Mouse (Mus musculus) intestine, embryonic 15.5 days (tissue): ENCODE measurements around the gene Gm26938. TPM values are rescaled to one million over a fixed set of nuclear protein-coding genes. Genes with fewer than 3 reads are reported as not detected.

Experiments
- ATAC-seq: fragments of 200-750 bp; cut with Nextera tagmentation; 2 replicates; pipeline ENCODE4 v1.8.0; 2017; ENCODE audit warnings: moderate TSS enrichment, moderate library complexity
- H3K27ac ChIP-seq: fragments of 300-500 bp; sonication (generic); 2 replicates; pipeline ENCODE4 v1.5.1; 2015; ENCODE audit warnings: mild to moderate bottlenecking, inconsistent platforms
- H3K27me3 ChIP-seq: fragments of 300-500 bp; sonication (generic); replicated peaks from 2 replicates; pipeline ENCODE4 v1.6.1; 2015; ENCODE audit warnings: inconsistent platforms
- H3K36me3 ChIP-seq: fragments of 300-500 bp; sonication (generic); 2 replicates; pipeline ENCODE4 v1.6.1; 2015; ENCODE audit warnings: inconsistent platforms
- H3K4me1 ChIP-seq: fragments of 300-500 bp; sonication (generic); replicated peaks from 2 replicates; pipeline ENCODE4 v1.6.1; 2015; ENCODE audit warnings: inconsistent platforms
- H3K4me2 ChIP-seq: fragments of 300-500 bp; sonication (generic); replicated peaks from 2 replicates; pipeline ENCODE4 v1.6.1; 2015; ENCODE audit warnings: mild to moderate bottlenecking, inconsistent platforms
- H3K4me3 ChIP-seq: fragments of 300-500 bp; sonication (generic); replicated peaks from 2 replicates; pipeline ENCODE4 v1.5.1; 2015; ENCODE audit warnings: inconsistent platforms
- H3K9ac ChIP-seq: fragments of 300-500 bp; sonication (generic); 2 replicates; pipeline ENCODE4 v1.6.1; 2015; ENCODE audit warnings: inconsistent platforms
- H3K9me3 ChIP-seq: fragments of 300-500 bp; sonication (generic); 2 replicates; pipeline ENCODE4 v1.6.1; 2016; ENCODE audit warnings: inconsistent platforms
- WGBS: fragments of 180-500 bp; shearing (Covaris S2); methylation state at CpG from one replicate; pipeline ENCODE4 v1.1.7; 2015; 5-methylcytosine and 5-hydroxymethylcytosine counted together
- polyA plus RNA-seq: library from polyadenylated mRNA; unstranded; fragments of >200 nt; fragmentation: Nextera tagmentation; extraction: Ambion mirVana; gene quantifications from 2 replicates; pipeline ENCODE4 v1.2.1, GENCODE M21; 2015

Gm26938 gene
- polyA plus RNA-seq, 1 experiment from 2014 or later: 0.29 TPM

- WGBS: 94% methylated on average over 33 of the region's 33 CpGs
- Histone ChIP-seq H3K27ac (no peak overlapping the region), H3K27me3 (no peaks in the 10 kb centered on the region), H3K4me2 (no peak overlapping the region), H3K9me3 (no peaks in the 10 kb centered on the region), H3K4me1 (peaks cover 57% of the 10 kb centered on the region), H3K4me3 (no peak overlapping the region), H3K36me3 (peaks cover 14% of the 10 kb centered on the region), H3K9ac (no peak overlapping the region)
- no peak for ATAC-seq
Observed at GRCm38 (mm10) chr5:139799801-139800590, 26.2 kb downstream of the Gm26938 start.

DNA sequence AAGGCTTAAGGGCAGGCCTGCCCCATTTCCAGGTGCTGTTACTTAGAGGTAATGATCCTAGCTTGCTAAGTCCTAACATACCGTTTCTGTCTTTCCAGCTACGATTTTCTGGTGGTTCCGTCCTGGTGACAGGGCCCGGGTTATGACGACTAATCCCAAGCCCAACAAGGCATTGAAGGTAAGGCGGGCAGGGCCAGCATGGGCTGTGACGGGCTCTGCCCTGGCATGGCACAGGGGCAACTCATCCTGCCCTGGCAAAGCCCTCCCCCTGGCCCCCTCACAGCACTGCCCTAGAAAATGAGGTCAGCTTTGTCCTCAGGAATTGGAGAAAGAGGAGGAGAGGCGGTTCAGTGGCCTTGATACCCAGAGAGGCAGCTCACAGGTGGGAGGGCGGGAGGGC lies 27.2 kb downstream of the Gm26938 start:
- H3K9ac ChIP-seq: no peak overlapping the region
- peaks cover 14% of the 10 kb centered on the region for H3K36me3 ChIP-seq
- H3K4me2 ChIP-seq: no peak overlapping the region
- H3K27me3 ChIP-seq: no peaks in the 10 kb centered on the region
- ATAC-seq: no peak
- H3K9me3 ChIP-seq: no peaks in the 10 kb centered on the region
- H3K27ac ChIP-seq: no peak overlapping the region
- H3K4me1 ChIP-seq: peaks cover 54% of the 10 kb centered on the region
- H3K4me3 ChIP-seq: no peak overlapping the region
- 90% methylated on average over 9 of the region's 9 CpGs for WGBS

GRCm38 (mm10) chr5:139798168-139798900 lies 27.9 kb downstream of the Gm26938 start:
- Histone ChIP-seq H3K4me1 (peaks cover 54% of the 10 kb centered on the region), H3K27me3 (no peaks in the 10 kb centered on the region), H3K9ac (peak overlapping the region; percentile 5; the same call in 1 of the 2 replicates), H3K9me3 (no peaks in the 10 kb centered on the region), H3K4me3 (no peak overlapping the region), H3K4me2 (peak overlapping the region; percentile 55; the same call in 1 of the 2 replicates), H3K27ac (no peak overlapping the region), H3K36me3 (peaks cover 14% of the 10 kb centered on the region)
- 45% methylated on average over 12 of the region's 12 CpGs for WGBS
- no peak for ATAC-seq

GRCm38 (mm10) chr5:139797473-139798167 lies 28.6 kb downstream of the Gm26938 start:
- 33% methylated on average over 11 of the region's 11 CpGs for WGBS
- Histone ChIP-seq H3K4me1 (peaks cover 55% of the 10 kb centered on the region), H3K9me3 (no peaks in the 10 kb centered on the region), H3K4me3 (peak overlapping the region; percentile 20; the same call in 1 of the 2 replicates), H3K9ac (peak overlapping the region; percentile 23; the same call in 1 of the 2 replicates), H3K4me2 (peak overlapping the region; percentile 55), H3K27ac (peak overlapping the region; percentile 83), H3K36me3 (peaks cover 14% of the 10 kb centered on the region), H3K27me3 (no peaks in the 10 kb centered on the region)
- 0 out of 2 replicates have a peak, but pooled peaks have one; percentile 5 for ATAC-seq

- peak overlapping the region; percentile 55 for H3K4me2 ChIP-seq
- H3K9me3 ChIP-seq: no peaks in the 10 kb centered on the region
- H3K27ac ChIP-seq: peak overlapping the region; percentile 83
- peaks cover 62% of the 10 kb centered on the region for H3K4me1 ChIP-seq
- H3K4me3 ChIP-seq: peak overlapping the region; percentile 20
- no peaks in the 10 kb centered on the region for H3K27me3 ChIP-seq
- peak; percentile 67 for ATAC-seq
- H3K36me3 ChIP-seq: peaks cover 14% of the 10 kb centered on the region
- 7% methylated on average over 13 of the region's 13 CpGs for WGBS
- peak overlapping the region; percentile 34 for H3K9ac ChIP-seq
Observed at GRCm38 (mm10) chr5:139796900-139797299, 29.3 kb downstream of the Gm26938 start.

- Histone ChIP-seq H3K4me2 (peak overlapping the region; percentile 55; the same call in 1 of the 2 replicates), H3K4me3 (no peak overlapping the region), H3K36me3 (peaks cover 14% of the 10 kb centered on the region), H3K27ac (peak overlapping the region; percentile 64; the same call in 1 of the 2 replicates), H3K9ac (no peak overlapping the region), H3K27me3 (no peaks in the 10 kb centered on the region), H3K4me1 (peaks cover 63% of the 10 kb centered on the region), H3K9me3 (no peaks in the 10 kb centered on the region)
- WGBS: 74% methylated on average over 9 of the region's 9 CpGs
- ATAC-seq: no peak
Observed at GRCm38 (mm10) chr5:139796001-139796620, 30.1 kb downstream of the Gm26938 start.

- H3K36me3 ChIP-seq: peaks cover 4% of the 10 kb centered on the region; the same call in 1 of the 2 replicates
- H3K9ac ChIP-seq: no peak overlapping the region
- ATAC-seq: no peak
- no peak overlapping the region for H3K27ac ChIP-seq
- 62% methylated on average over 10 of the region's 10 CpGs for WGBS
- H3K27me3 ChIP-seq: no peaks in the 10 kb centered on the region
- H3K9me3 ChIP-seq: no peaks in the 10 kb centered on the region
- H3K4me3 ChIP-seq: no peak overlapping the region
- peaks cover 67% of the 10 kb centered on the region for H3K4me1 ChIP-seq
- H3K4me2 ChIP-seq: no peak overlapping the region
Observed at GRCm38 (mm10) chr5:139794938-139795337, 31.3 kb downstream of the Gm26938 start.

GRCm38 (mm10) chr5:139794137-139794536 lies 32.1 kb downstream of the Gm26938 start:
- H3K36me3 ChIP-seq: no peaks in the 10 kb centered on the region
- H3K4me1 ChIP-seq: peaks cover 67% of the 10 kb centered on the region
- ATAC-seq: no peak
- WGBS: 74% methylated on average over 5 of the region's 5 CpGs
- peak overlapping the region; percentile 78 for H3K4me3 ChIP-seq
- H3K27me3 ChIP-seq: no peaks in the 10 kb centered on the region
- no peak overlapping the region for H3K9ac ChIP-seq
- peak overlapping the region; percentile 88; the same call in 1 of the 2 replicates for H3K27ac ChIP-seq
- H3K9me3 ChIP-seq: no peaks in the 10 kb centered on the region
- H3K4me2 ChIP-seq: peak overlapping the region; percentile 97

GRCm38 (mm10) chr5:139793338-139794089 lies 32.7 kb downstream of the Gm26938 start:
- Histone ChIP-seq H3K36me3 (no peaks in the 10 kb centered on the region), H3K4me1 (peaks cover 65% of the 10 kb centered on the region), H3K4me2 (peak overlapping the region; percentile 97), H3K4me3 (peak overlapping the region; percentile 78), H3K27ac (peak overlapping the region; percentile 88), H3K9me3 (no peaks in the 10 kb centered on the region), H3K9ac (peak overlapping the region; percentile 36; the same call in 1 of the 2 replicates), H3K27me3 (no peaks in the 10 kb centered on the region)
- ATAC-seq: peak; percentile 39
- WGBS: 14% methylated on average over 11 of the region's 11 CpGs

DNA sequence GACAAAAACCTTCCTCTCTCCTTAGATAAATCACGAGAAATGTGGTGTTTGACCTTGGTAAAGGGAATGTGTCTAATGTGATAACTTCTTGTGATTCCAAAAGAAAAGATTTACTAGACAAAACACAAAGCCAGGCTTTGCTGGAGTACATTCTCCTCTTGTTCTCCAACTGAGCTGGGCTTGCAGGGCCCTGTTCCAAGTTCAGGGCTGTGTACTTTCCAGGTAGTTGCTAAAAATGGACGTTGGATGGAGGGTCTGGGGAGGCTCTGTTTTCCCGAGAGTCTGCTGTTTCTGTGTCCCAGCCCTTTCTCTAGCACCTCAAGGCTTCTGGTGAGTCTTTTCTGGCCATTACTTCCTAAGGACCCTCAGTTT lies 33.3 kb downstream of the Gm26938 start:
- Histone ChIP-seq H3K27me3 (no peaks in the 10 kb centered on the region), H3K27ac (peak overlapping the region; percentile 87), H3K4me3 (peak overlapping the region; percentile 78), H3K4me1 (peaks cover 60% of the 10 kb centered on the region), H3K9ac (no peak overlapping the region), H3K4me2 (peak overlapping the region; percentile 97), H3K9me3 (no peaks in the 10 kb centered on the region), H3K36me3 (no peaks in the 10 kb centered on the region)
- no peak for ATAC-seq
- WGBS: 23% methylated on average over 3 of the region's 3 CpGs

DNA sequence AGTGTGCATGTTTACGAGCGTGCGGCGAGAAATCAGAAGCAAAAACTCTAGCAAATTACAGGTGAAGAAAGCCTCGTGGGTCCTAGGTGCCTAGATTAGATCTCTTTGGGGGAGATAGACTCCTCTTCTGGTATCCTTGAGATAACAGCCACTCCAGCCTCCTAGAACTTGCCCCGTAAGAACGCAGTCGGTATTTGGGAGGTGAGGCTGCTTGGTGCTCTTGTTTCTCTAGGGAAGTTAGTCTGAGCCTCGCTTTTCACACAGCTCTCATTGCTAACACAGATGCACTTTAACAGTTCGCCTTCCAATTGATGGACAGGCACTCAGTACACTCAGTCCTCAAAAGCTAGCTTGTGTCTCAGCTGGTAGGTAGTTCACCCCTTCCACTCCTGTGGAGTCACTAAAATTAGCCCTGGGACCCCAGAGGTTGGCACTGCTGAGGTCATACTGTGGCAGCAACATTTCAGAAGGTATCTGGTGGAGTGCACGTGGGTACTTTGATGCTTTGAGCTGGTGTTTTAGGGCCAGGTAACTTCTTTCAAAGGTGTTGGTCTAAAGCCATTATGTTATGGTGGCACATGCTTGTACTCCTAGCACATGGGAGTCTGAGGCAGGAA lies 33.9 kb downstream of the Gm26938 start:
- WGBS: 14% methylated on average over 11 of the region's 11 CpGs

More for the DNA sequence above, 33.9 kb downstream of the Gm26938 start:
- no peak for ATAC-seq
- Histone ChIP-seq H3K4me2 (peak overlapping the region; percentile 97), H3K9ac (peak overlapping the region; percentile 68), H3K36me3 (no peaks in the 10 kb centered on the region), H3K27me3 (no peaks in the 10 kb centered on the region), H3K27ac (peak overlapping the region; percentile 90), H3K9me3 (no peaks in the 10 kb centered on the region), H3K4me3 (peak overlapping the region; percentile 78), H3K4me1 (peaks cover 53% of the 10 kb centered on the region)
